Mouse (Mus musculus) liver, adult 2 months (tissue): ENCODE measurements around the gene Sox2. TPM values are rescaled to one million over a fixed set of nuclear protein-coding genes. Genes with fewer than 3 reads are reported as not detected.

Experiments
- DNase-seq: peaks from one replicate; pipeline ENCODE4 v3.0.0-alpha.2; 2011; ENCODE audit warnings: low read depth, low spot score; ENCODE audit errors: extremely low read depth
- H3K27ac ChIP-seq: fragments of 200-500 bp; replicated peaks from 2 replicates; pipeline ENCODE4 v1.5.1; 2012; ENCODE audit warnings: low read depth, mild to moderate bottlenecking, control low read depth, inconsistent platforms, low read length; ENCODE audit not compliant: insufficient read depth
- H3K27me3 ChIP-seq: fragments of 200-500 bp; 2 replicates; pipeline ENCODE4 v1.6.1; 2012; ENCODE audit warnings: mild to moderate bottlenecking, moderate library complexity, low read length, inconsistent platforms; ENCODE audit not compliant: control insufficient read depth, insufficient read depth
- H3K36me3 ChIP-seq: fragments of 200-500 bp; 2 replicates; pipeline ENCODE4 v1.6.1; 2012; ENCODE audit warnings: low read length, inconsistent platforms; ENCODE audit not compliant: control insufficient read depth, insufficient read depth
- H3K4me1 ChIP-seq: fragments of 200-500 bp; 2 replicates; pipeline ENCODE4 v1.6.1; 2011; ENCODE audit warnings: low read length; ENCODE audit not compliant: control insufficient read depth, insufficient read depth
- H3K4me3 ChIP-seq: fragments of 200-500 bp; 2 replicates; pipeline ENCODE4 v1.5.1; 2011; ENCODE audit warnings: low read depth, mild to moderate bottlenecking, control low read depth, low read length, moderate library complexity; ENCODE audit not compliant: insufficient read depth
- H3K79me2 ChIP-seq: fragments of 200-500 bp; 2 replicates; pipeline ENCODE4 v1.6.1; 2012; ENCODE audit warnings: inconsistent platforms, mild to moderate bottlenecking, low read length, moderate library complexity; ENCODE audit not compliant: control insufficient read depth, insufficient read depth
- H3K9ac ChIP-seq: fragments of 200-500 bp; 2 replicates; pipeline ENCODE4 v1.6.1; 2012; ENCODE audit warnings: low read depth, mild to moderate bottlenecking, control low read depth, inconsistent platforms, low read length
- CTCF ChIP-seq: fragments of 200-500 bp; IDR thresholded peaks from 2 replicates; pipeline ENCODE4 v1.5.1; 2011; ENCODE audit warnings: low read depth, low read length, control low read depth
- POLR2A ChIP-seq: fragments of 200-500 bp; IDR thresholded peaks from 2 replicates; pipeline ENCODE4 v1.6.1; 2011; ENCODE audit warnings: low read length, control low read depth; ENCODE audit not compliant: insufficient read depth; ENCODE audit errors: extremely low read depth
- WGBS: fragments of 180-500 bp; shearing (Covaris S2); methylation state at CpG from one replicate; pipeline ENCODE4 v1.1.7; 2018; 5-methylcytosine and 5-hydroxymethylcytosine counted together
- polyA plus RNA-seq: library from polyadenylated mRNA; depleted of rRNA; stranded (reverse); fragments of >200 nt; gene quantifications from 2 replicates; pipeline ENCODE4 v1.2.3, GENCODE M21; 2012
- total RNA-seq: library from RNA; depleted of rRNA; stranded (reverse); fragments of >200 nt; gene quantifications from 2 replicates; pipeline ENCODE4 v1.2.3, GENCODE M21; 2014

Gene Sox2
- total and polyA plus RNA-seq, 2 experiments: not detected

DNA sequence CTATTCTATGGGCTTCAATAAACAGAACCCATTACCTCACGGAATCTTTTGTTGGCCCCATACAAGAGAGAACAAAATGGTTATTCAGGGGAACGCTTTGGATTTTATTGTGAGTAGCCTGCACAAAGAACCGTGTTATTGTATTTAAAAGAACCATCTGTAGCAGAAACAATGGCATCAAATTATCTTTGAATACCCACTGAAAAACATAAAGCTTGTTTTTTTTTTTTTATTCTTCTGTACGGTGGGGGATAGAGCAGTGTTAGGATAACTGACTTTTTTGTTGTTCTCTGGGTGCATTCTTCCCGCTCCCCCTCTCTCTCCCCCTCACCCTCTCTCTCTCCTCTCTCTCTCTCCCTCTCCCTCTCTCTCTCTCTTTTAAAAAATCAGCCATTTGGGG lies 12.3 kb upstream of the Sox2 start:
- Histone ChIP-seq H3K4me3 (no peak overlapping the region), H3K27ac (no peak overlapping the region), H3K79me2 (no peaks in the 10 kb centered on the region), H3K27me3 (peaks cover 14% of the 10 kb centered on the region; the same call in 1 of the 2 replicates), H3K9ac (no peak overlapping the region), H3K36me3 (no peaks in the 10 kb centered on the region), H3K4me1 (no peaks in the 10 kb centered on the region)
- no peak for TF ChIP-seq CTCF
- 58% methylated on average over 5 of the region's 5 CpGs for WGBS
- no peak for DNase-seq

DNA sequence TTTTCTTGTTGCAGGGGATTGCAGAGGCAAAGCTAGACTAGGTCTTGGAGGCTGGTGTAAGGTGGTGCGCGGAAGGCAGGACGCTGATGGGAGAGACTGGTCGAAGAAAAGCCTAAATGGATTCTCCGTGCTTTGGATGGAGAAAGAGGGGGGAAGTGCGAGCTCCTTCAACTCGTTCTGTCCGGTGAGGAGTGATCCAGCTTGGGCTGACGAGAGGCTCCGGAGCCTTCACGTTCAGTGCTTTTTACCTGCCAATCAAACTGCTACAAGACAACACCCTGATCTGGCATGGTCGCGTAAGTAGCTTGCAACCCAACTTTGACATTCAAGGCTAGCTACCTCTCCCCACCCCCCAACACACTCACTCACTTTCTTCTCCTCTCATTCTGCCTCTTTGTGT lies 11.9 kb upstream of the Sox2 start:
- H3K79me2 ChIP-seq: no peaks in the 10 kb centered on the region
- no peak overlapping the region for H3K27ac ChIP-seq
- no peak for DNase-seq
- H3K4me1 ChIP-seq: no peaks in the 10 kb centered on the region
- H3K9ac ChIP-seq: no peak overlapping the region
- 14% methylated on average over 13 of the region's 13 CpGs for WGBS
- no peaks in the 10 kb centered on the region for H3K36me3 ChIP-seq
- peaks cover 14% of the 10 kb centered on the region; the same call in 1 of the 2 replicates for H3K27me3 ChIP-seq
- H3K4me3 ChIP-seq: no peak overlapping the region
- TF ChIP-seq POLR2A (no peak), CTCF (no peak)

DNA sequence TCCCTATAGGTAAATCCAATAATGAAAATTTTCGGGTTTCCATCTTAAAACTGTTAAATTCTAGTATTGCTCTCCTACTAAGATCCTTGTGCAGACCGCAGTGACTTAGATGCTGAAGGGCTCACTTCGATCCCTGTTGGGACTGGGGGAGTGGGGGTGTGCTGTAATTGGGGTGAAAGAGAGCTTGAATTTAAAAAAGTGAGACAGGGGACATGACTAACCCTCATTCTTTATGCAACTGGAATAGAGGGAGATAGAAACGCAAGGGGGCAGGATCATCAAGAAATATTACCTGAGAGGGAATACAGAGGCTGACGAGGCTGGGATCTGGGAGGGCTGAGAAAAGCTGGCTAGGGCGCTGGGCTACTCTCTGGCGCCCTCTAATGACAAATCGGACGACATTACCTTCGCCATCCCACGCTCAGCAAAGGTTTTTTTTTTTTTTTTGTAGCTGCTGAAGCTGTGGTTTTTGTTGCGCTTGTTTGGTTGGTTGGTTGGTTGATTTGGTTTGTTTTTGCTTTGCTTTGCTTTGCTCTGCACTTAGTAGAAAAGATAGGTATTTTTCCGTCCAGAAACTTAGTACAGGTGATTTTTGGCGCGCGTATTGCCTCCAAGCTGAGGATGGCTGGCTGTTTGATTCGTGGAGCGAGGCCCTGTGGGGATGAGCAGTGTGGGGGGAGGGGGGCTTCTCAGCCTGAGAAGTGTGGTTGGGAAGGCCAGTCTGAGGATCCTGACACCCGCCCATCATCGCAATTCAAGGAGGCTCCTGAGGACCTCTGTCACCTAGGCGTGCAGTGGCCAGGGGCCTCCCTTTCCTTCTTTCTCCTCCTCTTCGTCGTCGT lies 11.0 kb upstream of the Sox2 start:
- H3K27me3 ChIP-seq: peaks cover 14% of the 10 kb centered on the region; the same call in 1 of the 2 replicates
- H3K9ac ChIP-seq: no peak overlapping the region
- H3K4me1 ChIP-seq: no peaks in the 10 kb centered on the region
- H3K27ac ChIP-seq: no peak overlapping the region
- H3K36me3 ChIP-seq: no peaks in the 10 kb centered on the region
- TF ChIP-seq POLR2A (no peak), CTCF (peak; percentile 79)
- no peak overlapping the region for H3K4me3 ChIP-seq
- DNase-seq: no peak
- H3K79me2 ChIP-seq: no peaks in the 10 kb centered on the region
- 9% methylated on average over 24 of the region's 24 CpGs for WGBS

DNA sequence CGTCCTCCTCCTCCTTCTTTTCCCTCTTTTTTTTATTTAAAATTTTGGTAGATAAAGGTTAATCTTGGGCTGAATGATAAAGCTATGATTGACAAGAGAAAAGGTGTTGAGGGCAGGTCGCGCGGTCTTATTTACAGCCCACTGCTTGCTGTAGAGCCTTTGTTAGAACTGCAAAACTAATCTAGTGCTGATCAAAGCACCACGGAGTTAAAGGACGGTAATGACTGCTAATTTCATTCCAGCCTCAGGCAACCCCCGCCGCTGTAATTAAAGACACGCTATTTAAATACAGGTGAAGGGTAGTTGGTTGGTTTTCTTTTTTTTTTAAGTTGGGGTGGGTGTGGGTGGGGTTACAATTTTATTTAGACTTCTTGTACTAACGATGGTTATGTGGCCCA lies 10.3 kb upstream of the Sox2 start:
- Histone ChIP-seq H3K27me3 (peaks cover 14% of the 10 kb centered on the region; the same call in 1 of the 2 replicates), H3K27ac (no peak overlapping the region), H3K79me2 (no peaks in the 10 kb centered on the region), H3K4me3 (no peak overlapping the region), H3K36me3 (no peaks in the 10 kb centered on the region), H3K4me1 (no peaks in the 10 kb centered on the region), H3K9ac (no peak overlapping the region)
- TF ChIP-seq POLR2A (no peak), CTCF (no peak)
- WGBS: 8% methylated on average over 10 of the region's 10 CpGs
- DNase-seq: no peak

DNA sequence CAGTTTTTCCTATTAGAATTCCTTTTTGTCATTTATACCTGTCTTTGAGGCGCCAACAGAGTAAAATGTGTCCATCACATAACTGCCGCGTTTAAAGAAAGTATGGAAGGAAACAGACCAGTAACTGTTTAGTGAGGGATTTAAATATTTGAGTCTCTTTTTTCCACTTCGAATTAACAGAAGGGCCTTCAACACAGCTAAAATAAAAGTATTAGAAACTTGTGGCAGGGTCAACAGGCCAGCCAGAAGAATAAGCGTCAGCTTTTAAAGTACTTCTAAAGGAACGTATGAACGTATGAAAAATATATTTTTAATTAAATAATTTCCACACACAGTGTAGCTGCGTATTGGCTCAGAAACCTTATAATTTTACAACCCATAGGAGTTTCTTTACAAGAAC lies 9.9 kb upstream of the Sox2 start:
- Histone ChIP-seq H3K9ac (no peak overlapping the region), H3K4me1 (no peaks in the 10 kb centered on the region), H3K4me3 (no peak overlapping the region), H3K27me3 (peaks cover 14% of the 10 kb centered on the region; the same call in 1 of the 2 replicates), H3K79me2 (no peaks in the 10 kb centered on the region), H3K27ac (no peak overlapping the region), H3K36me3 (no peaks in the 10 kb centered on the region)
- 13% methylated on average over 8 of the region's 8 CpGs for WGBS
- no peak for TF ChIP-seq POLR2A
- TF ChIP-seq CTCF: no peak
- DNase-seq: no peak
